Mouse (Mus musculus): Measurements from ENCODE around the gene Muc20.

Muc20 gene

GRCm38 (mm10) chr16:32797426-32797689 is at the start of gene Muc20:
Muc20 (minus strand) TSS chr16:32797435.
- in situ Hi-C loops (cut with MboI, MseI) = no loop called here

- in situ Hi-C loops (cut with MboI, MseI) = no loop called here
Observed at GRCm38 (mm10) chr16:32831501-32831900, 34.3 kb upstream of the Muc20 start.

GRCm38 (mm10) chr16:32829104-32829503 is 31.9 kb upstream of the Muc20 start:
- in situ Hi-C loops (cut with MboI, MseI) = no loop called here

GRCm38 (mm10) chr16:32826521-32826920 is 29.3 kb upstream of the Muc20 start:
- in situ Hi-C loops (cut with MboI, MseI) = no loop called here

- in situ Hi-C loops (cut with MboI, MseI) = no loop called here
Observed at GRCm38 (mm10) chr16:32825380-32825779, 28.1 kb upstream of the Muc20 start.

GRCm38 (mm10) chr16:32824061-32824460 is 26.8 kb upstream of the Muc20 start:
- in situ Hi-C loops (cut with MboI, MseI) = no loop called here

GRCm38 (mm10) chr16:32823487-32823886 is 26.3 kb upstream of the Muc20 start:
- in situ Hi-C loops (cut with MboI, MseI) = no loop called here

GRCm38 (mm10) chr16:32822881-32823280 is 25.6 kb upstream of the Muc20 start:
- in situ Hi-C loops (cut with MboI, MseI) = no loop called here

GRCm38 (mm10) chr16:32822450-32822827 is 25.2 kb upstream of the Muc20 start:
- in situ Hi-C loops (cut with MboI, MseI) = no loop called here

- in situ Hi-C loops (cut with MboI, MseI) = no loop called here
Observed at GRCm38 (mm10) chr16:32821772-32822449, 24.7 kb upstream of the Muc20 start.

GRCm38 (mm10) chr16:32818441-32818840 is 21.2 kb upstream of the Muc20 start:
- in situ Hi-C loops (cut with MboI, MseI) = no loop called here

- in situ Hi-C loops (cut with MboI, MseI) = no loop called here
Observed at GRCm38 (mm10) chr16:32818036-32818435, 20.8 kb upstream of the Muc20 start.

GRCm38 (mm10) chr16:32815160-32815605 is 17.9 kb upstream of the Muc20 start:
- in situ Hi-C loops (cut with MboI, MseI) = no loop called here

- in situ Hi-C loops (cut with MboI, MseI) = no loop called here
Observed at GRCm38 (mm10) chr16:32814539-32814938, 17.3 kb upstream of the Muc20 start.

- in situ Hi-C loops (cut with MboI, MseI) = no loop called here
Observed at GRCm38 (mm10) chr16:32813771-32814170, 16.5 kb upstream of the Muc20 start.

GRCm38 (mm10) chr16:32813362-32813761 is 16.1 kb upstream of the Muc20 start:
- in situ Hi-C loops (cut with MboI, MseI) = no loop called here

GRCm38 (mm10) chr16:32812888-32813361 is 15.7 kb upstream of the Muc20 start:
- in situ Hi-C loops (cut with MboI, MseI) = no loop called here

- in situ Hi-C loops (cut with MboI, MseI) = no loop called here
Observed at GRCm38 (mm10) chr16:32810321-32810720, 13.1 kb upstream of the Muc20 start, which contains the start of gene Smbd1. Smbd1 (minus strand) TSS chr16:32810477.

- in situ Hi-C loops (cut with MboI, MseI) = no loop called here
Observed at GRCm38 (mm10) chr16:32807408-32808185, 10.4 kb upstream of the Muc20 start.

- in situ Hi-C loops (cut with MboI, MseI) = no loop called here
Observed at GRCm38 (mm10) chr16:32805151-32805550, 7.9 kb upstream of the Muc20 start.

GRCm38 (mm10) chr16:32803901-32804300 is 6.7 kb upstream of the Muc20 start:
- in situ Hi-C loops (cut with MboI, MseI) = loop anchor here (5.0 kb wide), 1 partner anchor 98 kb away; no protein-coding TSS in a partner anchor

- in situ Hi-C loops (cut with MboI, MseI) = loop anchor here (5.0 kb wide), 1 partner anchor 99 kb away; no protein-coding TSS in a partner anchor
Observed at GRCm38 (mm10) chr16:32803252-32803853, 6.1 kb upstream of the Muc20 start.

Data from T-helper 1 cell (primary cell).